Mouse (Mus musculus) hindbrain, embryonic 15.5 days (tissue): ENCODE data around the gene Foxa1. TPM values are rescaled to one million over a fixed set of nuclear protein-coding genes. Genes with fewer than 3 reads are reported as not detected.

ENCODE experiments used
- ATAC-seq: fragments of 200-750 bp; cut with Nextera tagmentation; 2 replicates; pipeline ENCODE4 v1.8.0; 2017; ENCODE audit warnings: low read depth, moderate number of reproducible peaks, moderate TSS enrichment; ENCODE audit not compliant: low FRiP score
- H3K27ac ChIP-seq: fragments of 300-500 bp; sonication (generic); replicated peaks from 2 replicates; pipeline ENCODE4 v1.5.1; 2015; ENCODE audit warnings: mild to moderate bottlenecking, inconsistent platforms
- H3K27me3 ChIP-seq: fragments of 300-500 bp; sonication (generic); 2 replicates; pipeline ENCODE4 v1.6.1; 2015; ENCODE audit warnings: control low read depth, inconsistent platforms
- H3K36me3 ChIP-seq: fragments of 300-500 bp; sonication (generic); 2 replicates; pipeline ENCODE4 v1.6.1; 2015; ENCODE audit warnings: control low read depth, inconsistent platforms
- H3K4me1 ChIP-seq: fragments of 300-500 bp; sonication (generic); replicated peaks from 2 replicates; pipeline ENCODE4 v1.6.1; 2015; ENCODE audit warnings: control low read depth, inconsistent platforms
- H3K4me2 ChIP-seq: fragments of 300-500 bp; sonication (generic); 2 replicates; pipeline ENCODE4 v1.6.1; 2015; ENCODE audit warnings: moderate library complexity, mild to moderate bottlenecking, inconsistent platforms
- H3K4me3 ChIP-seq: fragments of 300-500 bp; sonication (generic); 2 replicates; pipeline ENCODE4 v1.5.1; 2015; ENCODE audit warnings: mild to moderate bottlenecking, inconsistent platforms
- H3K9ac ChIP-seq: fragments of 300-500 bp; sonication (generic); 2 replicates; pipeline ENCODE4 v1.6.1; 2015; ENCODE audit warnings: inconsistent platforms
- H3K9me3 ChIP-seq: fragments of 300-500 bp; sonication (generic); 2 replicates; pipeline ENCODE4 v1.6.1; 2016; ENCODE audit warnings: control low read depth, inconsistent platforms
- WGBS: fragments of 180-500 bp; shearing (Covaris S2); methylation state at CpG from one replicate; pipeline ENCODE4 v1.1.7; 2015; 5-methylcytosine and 5-hydroxymethylcytosine counted together
- polyA plus RNA-seq: library from polyadenylated mRNA; unstranded; fragments of >200 nt; fragmentation: Nextera tagmentation; extraction: Ambion mirVana; gene quantifications from 2 replicates; pipeline ENCODE4 v1.2.1, GENCODE M21; 2015

Foxa1 gene
- 0.89 and 1.2 TPM in 2 replicates for polyA plus RNA-seq

- ATAC-seq: no peak
- Histone ChIP-seq H3K9ac (no peak within 1 kb of the TSS), H3K4me1 (peaks cover 18% of the 10 kb centered on the region), H3K4me3 (peak within 1 kb of the TSS; percentile 35), H3K27me3 (peaks cover 96% of the 10 kb centered on the region), H3K4me2 (peak within 1 kb of the TSS; percentile 72), H3K9me3 (no peaks in the 10 kb centered on the region), H3K27ac (no peak within 1 kb of the TSS), H3K36me3 (no peaks in the 10 kb centered on the region)
- WGBS: under 1% methylated on average over 32 of the region's 32 CpGs
Measured at GRCm38 (mm10) chr12:57546415-57547201, at the start of gene Foxa1. TSS of gene Foxa1 (minus strand) at chr12:57546916.

DNA sequence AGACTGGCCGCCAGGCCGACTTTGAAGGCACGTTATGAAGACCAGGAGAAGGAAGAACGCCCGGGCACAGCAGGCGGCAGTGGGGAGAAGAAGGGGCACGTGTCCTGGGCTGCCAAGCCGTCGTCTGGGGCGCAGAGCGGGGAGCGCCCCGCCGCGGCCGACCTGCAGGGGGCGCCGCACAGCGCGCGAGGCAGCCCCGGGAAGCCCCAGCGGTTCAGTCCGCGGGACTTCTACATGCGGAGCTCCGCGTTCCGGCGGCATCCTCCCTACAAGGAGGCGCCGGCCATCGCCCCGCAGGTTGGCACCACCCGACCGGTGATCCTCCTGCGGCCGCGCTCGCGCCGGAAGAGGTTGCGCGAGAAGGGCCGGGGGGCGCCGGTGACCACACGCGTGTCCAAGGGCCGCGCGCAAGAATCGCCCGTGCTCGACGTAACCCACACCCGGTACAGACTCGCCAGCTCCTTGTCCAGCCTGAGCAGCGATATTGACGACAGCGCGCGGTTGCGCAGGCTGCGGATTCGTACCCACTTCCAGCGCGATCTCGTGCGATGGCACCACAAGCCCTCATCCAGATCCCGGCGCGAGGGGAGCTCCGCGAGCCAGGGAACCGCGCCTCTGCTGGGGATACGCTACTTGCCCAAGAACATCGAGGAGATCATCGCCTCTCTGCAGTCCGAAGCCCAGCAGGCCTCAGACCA is 29.4 kb upstream of the Foxa1 start:
- Histone ChIP-seq H3K4me1 (peaks cover 8% of the 10 kb centered on the region; the same call in 1 of the 2 replicates), H3K36me3 (no peaks in the 10 kb centered on the region), H3K9me3 (no peaks in the 10 kb centered on the region), H3K27me3 (peaks cover 24% of the 10 kb centered on the region), H3K4me2 (peak overlapping the region; percentile 87), H3K4me3 (peak overlapping the region; percentile 53), H3K27ac (no peak overlapping the region), H3K9ac (peak overlapping the region; percentile 34; the same call in 1 of the 2 replicates)
- WGBS: under 1% methylated on average over 80 of the region's 81 CpGs
- ATAC-seq: peak; percentile 88

GRCm38 (mm10) chr12:57572415-57572814 is 25.7 kb upstream of the Foxa1 start:
- Histone ChIP-seq H3K27ac (no peak overlapping the region), H3K27me3 (peaks cover 24% of the 10 kb centered on the region), H3K4me3 (no peak overlapping the region), H3K4me2 (no peak overlapping the region), H3K36me3 (no peaks in the 10 kb centered on the region), H3K4me1 (peaks cover 8% of the 10 kb centered on the region; the same call in 1 of the 2 replicates), H3K9me3 (no peaks in the 10 kb centered on the region), H3K9ac (no peak overlapping the region)
- no peak for ATAC-seq

- Histone ChIP-seq H3K27ac (no peak overlapping the region), H3K4me2 (no peak overlapping the region), H3K27me3 (peaks cover 24% of the 10 kb centered on the region), H3K4me3 (no peak overlapping the region), H3K4me1 (peaks cover 8% of the 10 kb centered on the region; the same call in 1 of the 2 replicates), H3K36me3 (no peaks in the 10 kb centered on the region), H3K9me3 (no peaks in the 10 kb centered on the region), H3K9ac (no peak overlapping the region)
- no peak for ATAC-seq
- 52% methylated on average over 9 of the region's 9 CpGs for WGBS
Measured at GRCm38 (mm10) chr12:57571773-57572172, 25.1 kb upstream of the Foxa1 start.

- H3K9ac ChIP-seq: no peak within 1 kb of the TSS
- no peak within 1 kb of the TSS for H3K4me2 ChIP-seq
- no peaks in the 10 kb centered on the region for H3K4me1 ChIP-seq
- H3K27ac ChIP-seq: no peak within 1 kb of the TSS
- H3K4me3 ChIP-seq: no peak within 1 kb of the TSS
- H3K27me3 ChIP-seq: no peaks in the 10 kb centered on the region
- H3K9me3 ChIP-seq: no peaks in the 10 kb centered on the region
- no peak for ATAC-seq
- WGBS: 60% methylated on average over 6 of the region's 6 CpGs
- no peaks in the 10 kb centered on the region for H3K36me3 ChIP-seq
Measured at GRCm38 (mm10) chr12:57563909-57564308, 17.2 kb upstream of the Foxa1 start, which contains the start of gene Ttc6. TSS of gene Ttc6 (plus strand) at chr12:57564113.

- H3K4me2 ChIP-seq: no peak overlapping the region
- H3K4me1 ChIP-seq: no peaks in the 10 kb centered on the region
- H3K27ac ChIP-seq: no peak overlapping the region
- H3K9me3 ChIP-seq: no peaks in the 10 kb centered on the region
- no peaks in the 10 kb centered on the region for H3K36me3 ChIP-seq
- H3K27me3 ChIP-seq: peaks cover 73% of the 10 kb centered on the region
- ATAC-seq: no peak
- WGBS: 39% methylated on average over 3 of the region's 3 CpGs
- no peak overlapping the region for H3K9ac ChIP-seq
- H3K4me3 ChIP-seq: no peak overlapping the region
Measured at GRCm38 (mm10) chr12:57554091-57554490, 7.4 kb upstream of the Foxa1 start.

DNA sequence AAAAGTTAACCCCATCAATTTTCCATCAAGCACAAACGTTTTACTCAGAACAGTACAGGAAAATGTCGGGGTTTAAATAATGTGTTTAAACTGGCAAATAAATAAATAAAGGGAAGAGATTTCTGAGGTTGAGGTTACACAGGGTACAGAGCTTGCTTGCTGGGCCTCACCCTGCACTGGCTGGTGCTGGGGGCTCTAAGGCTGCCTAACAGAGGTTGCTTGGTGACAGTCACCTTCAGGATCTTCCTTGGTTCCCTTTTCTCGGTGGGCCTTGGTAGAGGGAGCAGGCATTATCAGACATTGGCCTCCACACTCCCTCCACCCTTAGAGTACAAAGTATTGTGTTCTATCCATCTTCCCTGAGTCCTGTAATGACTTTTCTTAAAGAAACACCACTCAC is 5.6 kb upstream of the Foxa1 start:
- no peak overlapping the region for H3K4me3 ChIP-seq
- ATAC-seq: no peak
- no peaks in the 10 kb centered on the region for H3K4me1 ChIP-seq
- no peaks in the 10 kb centered on the region for H3K36me3 ChIP-seq
- H3K9ac ChIP-seq: no peak overlapping the region
- H3K27ac ChIP-seq: no peak overlapping the region
- H3K9me3 ChIP-seq: no peaks in the 10 kb centered on the region
- H3K27me3 ChIP-seq: peaks cover 90% of the 10 kb centered on the region
- H3K4me2 ChIP-seq: no peak overlapping the region
- 9% methylated on average over 3 of the region's 3 CpGs for WGBS

- Histone ChIP-seq H3K9ac (no peak overlapping the region), H3K27me3 (peaks cover 99% of the 10 kb centered on the region), H3K9me3 (no peaks in the 10 kb centered on the region), H3K4me2 (no peak overlapping the region), H3K36me3 (no peaks in the 10 kb centered on the region), H3K27ac (no peak overlapping the region), H3K4me3 (no peak overlapping the region), H3K4me1 (peaks cover 6% of the 10 kb centered on the region)
- ATAC-seq: no peak
- WGBS: 5% methylated on average over 8 of the region's 8 CpGs
Measured at GRCm38 (mm10) chr12:57550881-57551280, 4.2 kb upstream of the Foxa1 start.

DNA sequence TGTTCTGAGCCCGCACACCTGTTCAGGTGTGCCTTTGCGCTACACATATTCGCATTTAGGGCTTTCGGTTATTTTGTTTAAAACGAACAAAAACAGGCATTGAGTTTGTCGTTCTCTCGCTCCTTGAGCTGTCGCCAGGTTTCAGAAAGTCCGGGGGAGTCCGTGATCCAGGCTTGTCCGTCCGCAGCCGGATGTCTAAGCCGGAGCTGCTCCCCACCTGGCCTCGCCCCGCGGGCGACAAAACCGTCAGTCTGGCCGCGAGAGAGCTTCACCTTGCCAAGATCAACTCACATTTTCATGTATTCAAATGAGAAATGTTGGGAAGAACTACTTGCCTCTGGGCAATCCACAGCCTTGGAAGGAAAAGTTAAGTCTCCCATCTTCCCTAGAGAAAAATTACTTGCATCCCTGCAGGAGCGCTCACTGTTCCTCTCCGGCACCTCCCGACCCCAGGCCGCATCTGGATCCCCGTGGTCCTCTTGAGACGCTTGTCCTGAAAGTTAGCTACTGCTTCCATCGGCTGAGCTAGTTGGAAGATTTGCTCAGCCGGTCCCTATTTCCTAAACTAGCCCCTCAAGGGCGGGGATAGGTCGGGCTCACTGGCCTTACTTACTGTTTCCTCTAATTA is 3.6 kb upstream of the Foxa1 start:
- no peak overlapping the region for H3K4me3 ChIP-seq
- H3K4me2 ChIP-seq: no peak overlapping the region
- no peak for ATAC-seq
- 2% methylated on average over 31 of the region's 31 CpGs for WGBS
- peaks cover 12% of the 10 kb centered on the region for H3K4me1 ChIP-seq
- no peak overlapping the region for H3K27ac ChIP-seq
- H3K9me3 ChIP-seq: no peaks in the 10 kb centered on the region
- H3K27me3 ChIP-seq: peaks cover 98% of the 10 kb centered on the region
- H3K9ac ChIP-seq: no peak overlapping the region
- H3K36me3 ChIP-seq: no peaks in the 10 kb centered on the region

GRCm38 (mm10) chr12:57549667-57550160 is 3.0 kb upstream of the Foxa1 start:
- Histone ChIP-seq H3K9ac (no peak overlapping the region), H3K9me3 (no peaks in the 10 kb centered on the region), H3K4me2 (no peak overlapping the region), H3K4me1 (peaks cover 15% of the 10 kb centered on the region), H3K4me3 (no peak overlapping the region), H3K36me3 (no peaks in the 10 kb centered on the region), H3K27ac (no peak overlapping the region), H3K27me3 (peaks cover 98% of the 10 kb centered on the region)
- ATAC-seq: no peak
- 1% methylated on average over 15 of the region's 15 CpGs for WGBS

- WGBS: 2% methylated on average over 25 of the region's 25 CpGs
- 0 out of 2 replicates have a peak, but pooled peaks have one; percentile 17 for ATAC-seq
- Histone ChIP-seq H3K36me3 (no peaks in the 10 kb centered on the region), H3K27me3 (peaks cover 98% of the 10 kb centered on the region), H3K9ac (no peak overlapping the region), H3K4me1 (peaks cover 15% of the 10 kb centered on the region), H3K9me3 (no peaks in the 10 kb centered on the region), H3K27ac (no peak overlapping the region), H3K4me3 (no peak overlapping the region), H3K4me2 (no peak overlapping the region)
Measured at GRCm38 (mm10) chr12:57548981-57549666, 2.4 kb upstream of the Foxa1 start.
